Mouse (Mus musculus): ENCODE data around the gene Nup210. TPM values are rescaled to one million over a fixed set of nuclear protein-coding genes. Genes with fewer than 3 reads are reported as not detected.

Nup210 gene
- polyA plus RNA-seq (2021), result 33.0 TPM

DNA sequence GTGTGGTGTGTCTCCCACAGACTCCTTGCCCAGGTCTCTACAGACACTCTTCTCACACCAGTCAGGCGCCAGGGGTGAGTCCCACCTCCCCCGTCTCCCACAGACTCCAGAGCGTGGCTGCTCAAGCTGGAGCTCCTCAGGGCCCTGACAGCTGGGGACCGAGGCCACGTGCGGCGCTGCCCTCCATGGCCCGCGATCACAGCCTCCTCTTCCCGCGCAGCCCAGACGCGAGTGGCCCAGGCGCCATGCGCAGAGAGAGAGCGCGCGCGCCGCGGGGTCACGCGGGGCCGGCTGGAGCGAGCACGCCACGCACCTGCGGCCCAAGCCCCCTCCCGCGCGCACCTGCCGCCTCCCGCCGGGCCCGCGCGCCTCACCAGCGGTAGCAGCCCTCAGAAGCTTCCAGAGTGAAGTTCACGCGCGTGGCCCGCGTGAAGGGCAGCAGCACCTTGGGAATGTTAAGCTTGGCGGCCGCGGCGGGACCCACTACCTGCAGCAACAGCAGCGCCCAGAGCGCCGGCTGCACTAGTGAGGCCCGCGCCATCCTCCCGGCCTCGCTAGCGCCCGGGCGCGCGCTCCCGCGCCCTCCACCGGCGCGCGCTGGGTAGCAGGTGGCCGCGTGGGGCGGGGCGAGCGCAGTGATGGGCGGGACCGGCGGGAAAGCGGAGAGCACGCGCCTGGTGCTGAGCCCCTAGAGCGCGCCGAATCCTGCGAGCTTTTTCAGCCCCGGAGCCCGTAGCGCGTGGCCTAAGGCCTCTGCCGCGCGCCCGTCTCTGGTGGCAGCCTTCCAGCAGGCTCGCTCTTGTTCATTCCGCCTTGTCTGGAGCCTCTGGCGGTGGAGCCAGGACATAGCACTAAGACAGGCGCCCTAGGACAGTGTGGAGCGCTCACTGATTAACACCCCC, at the start of gene Nup210:
Gene Nup210, minus strand, starts transcription at position 586 of the 902 bp plus-strand sequence.
- CTCF ChIA-PET, result interaction anchor here (0.8 to 1.0 kb wide), 2 partner anchors 10 to 322 kb away, joined by 3 read pairs; no protein-coding TSS in a partner anchor
- POLR2A ChIA-PET, result interaction anchor here (0.8 to 1.8 kb wide), 4 partner anchors 9 to 41 kb away, joined by 3 to 5 read pairs (median 3); no protein-coding TSS in a partner anchor
- H3K27me3 ChIP-seq, result no peaks in the 10 kb centered on the region
- ATAC-seq (peak; percentile 88), DNase-seq (ENCODE audit: low read depth, low spot score) (peak; percentile 69)
- peak; percentile 87 for TF ChIP-seq CTCF (IDR thresholded peaks at IDR 0.05)
- in situ Hi-C loops (cut with MboI; ENCODE audit: low pct_unique_long_range_greater_than_20kb), result loop anchor here (25.0 kb wide), 1 partner anchor 754 kb away; the partner anchor contains the start of gene Zxdc

DNA sequence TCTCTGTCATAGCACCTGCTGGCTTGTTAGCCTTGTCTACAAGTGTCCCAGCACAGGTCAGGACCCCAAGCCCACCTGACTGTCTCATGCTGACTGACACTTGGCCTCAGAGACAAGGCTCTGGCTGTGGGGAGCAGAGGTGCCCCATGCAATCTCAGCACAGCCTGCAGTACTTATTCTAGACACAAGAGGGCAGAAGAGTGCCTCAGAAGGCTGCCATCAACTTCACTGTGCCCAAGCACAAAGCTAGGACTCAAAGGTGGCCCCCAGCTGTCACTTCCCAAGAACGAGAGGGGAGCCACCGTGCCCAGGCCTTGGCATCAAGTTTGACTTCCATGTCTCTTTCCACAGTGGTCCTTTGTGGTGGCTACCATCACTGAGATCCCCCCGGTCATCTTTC, 48.6 kb upstream of the Nup210 start:
- DNase-seq (ENCODE audit: low read depth, low spot score), result no peak
- POLR2A ChIA-PET, result no interaction called here
- no peak for TF ChIP-seq CTCF (IDR thresholded peaks at IDR 0.05)
- no peaks in the 10 kb centered on the region for H3K27me3 ChIP-seq
- in situ Hi-C loops (cut with MboI; ENCODE audit: low pct_unique_long_range_greater_than_20kb), result no loop called here
- CTCF ChIA-PET, result interaction anchor here (0.7 to 2.3 kb wide), 13 partner anchors 8 to 237 kb away, joined by 3 to 12 read pairs (median 4); partner anchors contain the start of gene Hdac11
- ATAC-seq, result no peak

DNA sequence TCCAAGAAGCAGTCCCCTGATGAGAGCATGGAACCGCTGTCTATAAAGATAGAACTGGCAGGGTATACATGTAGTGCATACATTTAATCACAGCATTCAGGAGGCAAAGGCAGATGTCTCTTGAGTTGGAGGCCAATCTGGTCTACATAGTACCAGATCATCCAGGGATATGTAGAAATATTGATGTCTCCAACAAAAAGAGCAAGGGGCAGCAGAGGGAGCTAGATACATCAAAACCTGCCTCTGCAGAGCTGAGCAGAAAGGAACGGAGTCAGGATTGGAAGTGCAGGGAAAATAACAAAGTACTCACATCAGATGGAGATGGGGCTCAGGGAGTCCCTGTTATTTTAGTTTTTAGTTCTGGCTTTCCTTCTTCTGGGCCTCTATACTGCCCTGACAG, 48.0 kb upstream of the Nup210 start:
- in situ Hi-C loops (cut with MboI; ENCODE audit: low pct_unique_long_range_greater_than_20kb), result no loop called here
- no peak for TF ChIP-seq CTCF (IDR thresholded peaks at IDR 0.05)
- DNase-seq (ENCODE audit: low read depth, low spot score) (no peak), ATAC-seq (no peak)
- CTCF ChIA-PET, result interaction anchor here (0.7 to 2.3 kb wide), 9 partner anchors 9 to 236 kb away, joined by 3 to 12 read pairs (median 4); no protein-coding TSS in a partner anchor
- POLR2A ChIA-PET, result no interaction called here
- H3K27me3 ChIP-seq, result no peaks in the 10 kb centered on the region

DNA sequence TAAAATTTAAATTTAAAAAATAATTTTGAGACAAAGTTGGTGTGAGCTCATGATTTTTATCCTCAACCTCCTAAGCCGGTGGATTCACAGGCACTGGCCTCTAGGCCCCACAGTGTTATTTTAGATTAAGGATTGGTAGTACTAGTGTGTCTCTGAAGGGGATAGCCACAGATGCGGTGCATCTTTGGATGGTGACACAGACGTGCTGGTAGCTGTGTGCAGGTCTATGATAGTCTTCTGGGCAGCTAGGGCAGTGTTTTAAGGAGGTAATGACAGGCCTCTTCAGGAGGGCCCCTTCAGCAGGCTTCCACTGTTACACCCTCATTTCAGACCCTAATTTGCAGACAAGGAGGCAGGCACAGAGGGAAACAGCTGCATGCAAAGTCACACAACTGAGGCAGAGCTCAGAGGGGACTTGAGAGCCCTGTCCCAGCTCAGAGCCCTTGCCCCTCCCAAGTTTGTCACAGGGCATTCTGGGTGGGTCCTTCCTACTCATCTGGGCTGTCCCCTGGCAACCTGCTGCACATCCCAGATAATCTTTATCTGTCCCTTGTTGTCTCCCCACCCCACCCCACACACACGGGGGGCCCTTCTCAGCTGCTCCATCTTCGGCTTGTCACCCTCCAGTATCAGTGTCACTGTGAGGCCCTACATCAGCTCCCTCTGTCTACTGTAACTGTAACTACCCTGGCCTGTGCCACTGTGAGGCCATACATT, 46.7 kb upstream of the Nup210 start:
- DNase-seq (ENCODE audit: low read depth, low spot score) (no peak), ATAC-seq (no peak)
- in situ Hi-C loops (cut with MboI; ENCODE audit: low pct_unique_long_range_greater_than_20kb), result no loop called here
- ChIA-PET CTCF (interaction anchor here (0.7 to 1.6 kb wide), 5 partner anchors 8 to 348 kb away, joined by 3 to 4 read pairs (median 3); no protein-coding TSS in a partner anchor), POLR2A (interaction anchor here (0.6 to 1.2 kb wide), 2 partner anchors 10 to 86 kb away, joined by 3 to 4 read pairs; no protein-coding TSS in a partner anchor)
- no peaks in the 10 kb centered on the region for H3K27me3 ChIP-seq
- TF ChIP-seq CTCF (IDR thresholded peaks at IDR 0.05), result no peak

DNA sequence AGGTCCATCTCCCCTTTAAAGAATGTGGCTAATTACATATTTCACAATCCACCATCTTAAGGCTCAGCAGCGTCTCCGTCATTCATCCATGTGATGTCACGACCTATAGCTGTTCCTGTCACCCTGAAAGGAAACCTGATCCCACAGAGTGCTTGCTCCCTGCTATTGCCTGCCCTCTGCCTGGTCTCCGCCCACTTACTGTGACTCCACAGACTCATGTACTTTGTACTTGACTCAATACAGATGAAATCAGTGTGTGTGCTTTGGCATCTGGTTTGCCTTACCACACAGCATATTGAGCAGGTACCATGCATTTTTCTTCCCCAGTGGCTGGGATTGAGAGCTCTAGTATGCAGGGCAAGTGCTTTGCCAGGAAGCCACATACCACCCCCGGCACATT, 45.7 kb upstream of the Nup210 start:
- no peak for TF ChIP-seq CTCF (IDR thresholded peaks at IDR 0.05)
- in situ Hi-C loops (cut with MboI; ENCODE audit: low pct_unique_long_range_greater_than_20kb), result no loop called here
- DNase-seq (ENCODE audit: low read depth, low spot score) (no peak), ATAC-seq (no peak)
- POLR2A ChIA-PET, result no interaction called here
- CTCF ChIA-PET, result interaction anchor here (1.0 to 1.6 kb wide), 2 partner anchors 110 to 117 kb away, joined by 3 to 4 read pairs; no protein-coding TSS in a partner anchor
- H3K27me3 ChIP-seq, result no peaks in the 10 kb centered on the region

DNA sequence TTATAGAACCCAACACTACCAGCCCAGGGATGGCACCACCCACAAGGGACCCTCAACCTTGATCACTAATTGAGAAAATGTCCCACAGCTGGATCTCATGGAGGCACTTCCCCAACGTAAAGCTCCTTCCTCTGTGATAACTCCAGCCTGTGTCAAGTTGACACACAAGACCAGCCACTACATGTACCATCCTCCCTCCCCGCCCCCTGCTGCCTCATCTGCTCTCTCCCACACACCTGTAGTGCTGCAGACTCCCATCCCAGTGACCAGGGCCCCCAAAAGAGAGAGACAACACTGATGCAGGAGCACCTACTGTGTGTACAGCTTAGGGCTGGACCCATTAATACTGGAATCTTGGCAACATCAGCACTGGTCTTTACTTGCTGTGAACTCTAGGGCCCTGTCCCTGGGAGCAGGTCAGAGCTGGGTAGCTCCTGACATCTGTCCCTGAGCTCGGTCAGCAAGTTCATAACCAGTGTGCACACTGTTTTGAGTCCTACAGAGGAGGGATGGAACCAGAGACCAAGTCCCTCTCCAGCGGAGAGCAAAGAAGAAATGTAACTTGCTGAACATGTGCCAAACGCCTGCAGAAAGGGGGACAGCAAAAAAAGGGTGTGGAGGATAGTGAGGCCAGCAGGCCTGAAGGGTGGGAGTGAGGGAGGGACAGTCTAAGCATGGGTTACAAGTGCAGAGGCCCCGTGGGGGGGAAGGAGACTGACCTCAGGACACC, 45.0 kb upstream of the Nup210 start:
- ChIA-PET POLR2A (no interaction called here), CTCF (interaction anchor here (1.5 kb wide), 1 partner anchor 120 kb away, joined by 5 read pairs; no protein-coding TSS in a partner anchor)
- no peaks in the 10 kb centered on the region for H3K27me3 ChIP-seq
- ATAC-seq, result no peak
- TF ChIP-seq CTCF (IDR thresholded peaks at IDR 0.05), result no peak
- in situ Hi-C loops (cut with MboI; ENCODE audit: low pct_unique_long_range_greater_than_20kb), result no loop called here
- DNase-seq (ENCODE audit: low read depth, low spot score), result no peak

DNA sequence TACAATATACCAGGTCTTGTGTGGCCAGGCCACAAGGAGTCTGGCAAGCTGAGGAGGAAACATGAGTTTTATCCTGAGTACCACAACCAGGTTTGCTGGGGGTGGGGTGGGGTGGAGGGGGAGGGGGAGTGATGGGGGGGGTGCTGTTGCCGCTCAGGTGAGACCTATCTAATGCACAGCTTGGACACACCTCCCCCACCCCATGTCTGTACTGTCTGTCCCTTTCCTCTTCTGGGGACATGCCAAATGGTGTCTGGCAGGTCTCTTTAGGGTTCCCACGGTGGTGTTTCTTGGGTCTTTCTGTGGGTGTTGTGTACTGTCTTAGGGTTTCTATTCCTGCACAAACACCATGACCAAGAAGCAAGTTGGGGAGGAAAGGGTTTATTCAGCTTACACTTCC, 44.3 kb upstream of the Nup210 start:
- no peak for DNase-seq (ENCODE audit: low read depth, low spot score)
- TF ChIP-seq CTCF (IDR thresholded peaks at IDR 0.05), result no peak
- ChIA-PET CTCF (interaction anchor here (1.4 to 1.5 kb wide), 2 partner anchors 16 to 120 kb away, joined by 4 to 5 read pairs; no protein-coding TSS in a partner anchor), POLR2A (no interaction called here)
- H3K27me3 ChIP-seq, result no peaks in the 10 kb centered on the region
- in situ Hi-C loops (cut with MboI; ENCODE audit: low pct_unique_long_range_greater_than_20kb), result no loop called here
- no peak for ATAC-seq

DNA sequence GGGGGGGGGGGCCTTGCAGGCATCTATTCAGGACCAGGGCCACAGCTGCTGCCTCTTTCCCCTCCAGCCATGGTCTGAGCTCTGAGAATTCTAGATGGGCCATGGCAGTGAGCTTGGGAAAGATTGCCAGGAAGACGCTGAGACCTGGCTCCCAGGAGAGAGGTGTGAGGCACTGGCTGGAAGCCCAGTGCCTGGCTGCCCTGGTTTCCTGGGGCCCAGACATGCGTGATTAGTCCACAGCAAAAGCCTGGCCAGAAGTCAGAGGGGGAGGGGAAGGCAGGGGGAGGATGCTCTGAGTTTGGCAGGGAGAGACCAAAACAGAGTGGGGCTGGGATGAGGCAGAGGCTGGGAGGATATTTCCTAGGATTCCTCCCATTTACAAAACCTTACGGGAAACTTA, 43.8 kb upstream of the Nup210 start:
- DNase-seq (ENCODE audit: low read depth, low spot score), result no peak
- no peak for TF ChIP-seq CTCF (IDR thresholded peaks at IDR 0.05)
- ChIA-PET POLR2A (interaction anchor here (1.0 kb wide), 1 partner anchor 393 kb away, joined by 3 read pairs; no protein-coding TSS in a partner anchor), CTCF (interaction anchor here (1.4 to 1.5 kb wide), 2 partner anchors 16 to 121 kb away, joined by 4 to 5 read pairs; no protein-coding TSS in a partner anchor)
- no peaks in the 10 kb centered on the region for H3K27me3 ChIP-seq
- in situ Hi-C loops (cut with MboI; ENCODE audit: low pct_unique_long_range_greater_than_20kb), result no loop called here
- ATAC-seq, result no peak

DNA sequence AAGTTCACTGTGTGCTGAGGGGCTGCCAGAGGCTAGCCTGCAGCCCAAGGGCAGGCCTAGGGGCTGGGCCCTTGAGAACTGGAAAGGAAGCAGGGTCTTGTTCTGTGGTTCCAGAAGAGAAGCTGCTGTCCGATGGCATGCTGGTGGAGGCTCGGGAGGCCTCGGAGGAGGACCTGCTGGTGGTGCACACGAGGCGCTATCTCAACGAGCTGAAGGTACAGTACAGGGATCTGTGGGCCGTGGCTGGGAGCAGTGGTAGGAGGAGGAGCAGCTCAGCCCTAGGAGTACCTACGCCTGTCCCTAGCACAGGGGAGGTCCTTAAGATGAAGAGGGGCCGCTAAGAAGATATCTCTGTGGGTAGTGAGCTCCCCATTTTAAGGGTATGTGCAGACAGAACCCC, 42.4 kb upstream of the Nup210 start:
- DNase-seq (ENCODE audit: low read depth, low spot score), result no peak
- H3K27me3 ChIP-seq, result no peaks in the 10 kb centered on the region
- in situ Hi-C loops (cut with MboI; ENCODE audit: low pct_unique_long_range_greater_than_20kb), result loop anchor here (5.0 kb wide), 1 partner anchor 253 kb away; the partner anchor contains the start of gene Wnt7a
- TF ChIP-seq CTCF (IDR thresholded peaks at IDR 0.05), result no peak
- CTCF ChIA-PET, result no interaction called here
- POLR2A ChIA-PET, result no interaction called here
- no peak for ATAC-seq
